Mouse (Mus musculus) 3134 (cell line): ENCODE measurements around the gene Ankrd33b.
A peak's percentile ranks its signal among the peaks of the same experiment; 100 is the strongest.

Experiments used
- DNase-seq: peaks from one replicate; pipeline ENCODE4 v3.0.0-alpha.2; 2011; ENCODE audit warnings: low spot score; ENCODE audit not compliant: insufficient read length; ENCODE audit errors: extremely low read depth

Ankrd33b gene

GRCm38 (mm10) chr15:31272695-31273094, 94.8 kb downstream of the Ankrd33b start:
- no peak for DNase-seq

GRCm38 (mm10) chr15:31269558-31269957, 98.0 kb downstream of the Ankrd33b start:
- no peak for DNase-seq

- no peak for DNase-seq
Observed at GRCm38 (mm10) chr15:31268148-31268547, 99.4 kb downstream of the Ankrd33b start.

GRCm38 (mm10) chr15:31265845-31266244, 101.7 kb downstream of the Ankrd33b start:
- no peak for DNase-seq

- DNase-seq, result no peak
Observed at GRCm38 (mm10) chr15:31265404-31265803, 102.1 kb downstream of the Ankrd33b start.

GRCm38 (mm10) chr15:31264827-31265226, 102.7 kb downstream of the Ankrd33b start:
- peak; percentile 54 for DNase-seq

GRCm38 (mm10) chr15:31262361-31262760, 105.2 kb downstream of the Ankrd33b start:
- DNase-seq, result no peak

- DNase-seq, result no peak
Observed at GRCm38 (mm10) chr15:31261094-31261493, 106.4 kb downstream of the Ankrd33b start.

GRCm38 (mm10) chr15:31258693-31259439, 108.7 kb downstream of the Ankrd33b start:
- no peak for DNase-seq

- DNase-seq, result no peak
Observed at GRCm38 (mm10) chr15:31258029-31258692, 109.4 kb downstream of the Ankrd33b start.

- DNase-seq, result no peak
Observed at GRCm38 (mm10) chr15:31257329-31257728, 110.2 kb downstream of the Ankrd33b start.

- DNase-seq, result no peak
Observed at GRCm38 (mm10) chr15:31255762-31256161, 111.8 kb downstream of the Ankrd33b start.

GRCm38 (mm10) chr15:31254939-31255535, 112.5 kb downstream of the Ankrd33b start:
- no peak for DNase-seq

- DNase-seq, result peak; percentile 50
Observed at GRCm38 (mm10) chr15:31253963-31254362, 113.6 kb downstream of the Ankrd33b start.

- no peak for DNase-seq
Observed at GRCm38 (mm10) chr15:31253380-31253779, 114.1 kb downstream of the Ankrd33b start.

- DNase-seq, result no peak
Observed at GRCm38 (mm10) chr15:31252590-31253311, 114.8 kb downstream of the Ankrd33b start.

- no peak for DNase-seq
Observed at GRCm38 (mm10) chr15:31251189-31251588, 116.3 kb downstream of the Ankrd33b start.

- no peak for DNase-seq
Observed at GRCm38 (mm10) chr15:31250676-31251075, 116.8 kb downstream of the Ankrd33b start.

GRCm38 (mm10) chr15:31250027-31250426, 117.5 kb downstream of the Ankrd33b start:
- DNase-seq, result no peak

- DNase-seq, result no peak
Observed at GRCm38 (mm10) chr15:31248882-31249281, 118.6 kb downstream of the Ankrd33b start.

GRCm38 (mm10) chr15:31247035-31247434, 120.5 kb downstream of the Ankrd33b start:
- no peak for DNase-seq
